Mouse (Mus musculus): ENCODE measurements around the gene Kcnt1. TPM values are rescaled to one million over a fixed set of nuclear protein-coding genes. Genes with fewer than 3 reads are reported as not detected.
A peak's percentile ranks its signal among the peaks of the same experiment; 100 is the strongest.
"Not testable (repeated sequence)": the region's sequence is repeated elsewhere in the genome, so short reads cannot be mapped to it uniquely, and the experiment has no call there.

Gene Kcnt1
- polyA plus RNA-seq (2014; fragmentation: Nextera tagmentation; extraction: Ambion mirVana) = 0.47 and 0.83 TPM in 2 replicates

DNA sequence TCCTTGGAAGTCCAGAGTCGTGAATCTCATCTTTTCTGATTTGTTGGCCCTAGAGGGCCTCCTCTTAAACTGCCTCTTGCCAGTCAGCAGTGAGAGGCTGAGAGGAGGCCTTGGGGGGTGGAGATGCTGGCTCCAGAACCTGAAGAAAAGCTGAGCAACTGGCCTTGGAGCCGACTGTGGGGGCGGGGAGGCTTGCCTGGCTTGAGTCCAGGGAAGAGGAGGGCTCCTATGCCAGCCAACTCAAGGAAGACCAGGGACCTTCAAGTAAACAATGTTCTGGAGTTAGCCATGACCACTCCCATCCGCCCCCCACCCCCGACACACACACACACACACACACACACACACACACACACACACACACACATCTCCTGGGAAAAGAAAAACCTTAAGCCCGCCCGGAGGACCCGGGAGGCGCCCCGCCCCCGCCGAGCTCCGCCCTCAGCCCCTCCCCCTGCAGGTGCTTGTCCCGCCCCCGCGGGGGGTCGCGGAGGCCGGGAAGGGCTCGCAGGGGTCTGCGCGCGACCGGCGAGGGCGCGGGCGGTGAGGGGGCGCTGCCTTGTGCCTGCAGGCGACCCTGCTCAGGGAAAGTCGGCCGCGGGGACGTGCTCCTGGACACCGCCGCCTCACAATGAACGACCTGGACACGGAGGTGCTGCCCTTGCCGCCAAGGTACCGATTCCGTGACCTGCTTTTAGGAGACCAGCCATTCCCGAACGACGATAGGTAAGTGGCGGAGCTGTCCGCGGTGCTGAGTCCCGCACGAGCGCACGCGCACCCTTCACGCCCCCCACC, at the start of gene Kcnt1:
Gene Kcnt1 (plus strand): TSS at position 398 of the 795 bp plus-strand sequence.
- H3K4me2 ChIP-seq (ENCODE audit: low read depth, low read length) = peak within 1 kb of the TSS; percentile 90
- 2% methylated on average over 36 of the region's 53 CpGs for WGBS
- peak within 1 kb of the TSS; percentile 41 for H3K4me3 ChIP-seq (ENCODE audit: low read depth, low read length)
- H3K9me3 ChIP-seq (ENCODE audit: control insufficient read depth, low read length) = no peaks in the 10 kb centered on the region
- no peak within 1 kb of the TSS for H3K27ac ChIP-seq (replicated peaks; ENCODE audit: low read depth, low read length)
- peak; percentile 24; the same call in 1 of the 2 replicates for ATAC-seq (ENCODE audit: low read depth)
- DNase-seq (ENCODE audit: low spot score) = peak; percentile 39
- no peaks in the 10 kb centered on the region for H3K36me3 ChIP-seq (ENCODE audit: control insufficient read depth, insufficient read depth, low read length)
- H3K9ac ChIP-seq (ENCODE audit: low read depth, low read length) = 0 out of 2 replicates have a peak within 1 kb of the TSS, but pooled peaks have one; percentile 42
- peaks cover 21% of the 10 kb centered on the region for H3K27me3 ChIP-seq (replicated peaks; ENCODE audit: control insufficient read depth, insufficient read depth, low read length)
- peaks cover 11% of the 10 kb centered on the region for H3K4me1 ChIP-seq (ENCODE audit: control insufficient read depth, insufficient read depth, low read length)

- not testable (repeated sequence) for ATAC-seq (ENCODE audit: low read depth); DNase-seq (ENCODE audit: low spot score); H3K9me3 ChIP-seq (ENCODE audit: control insufficient read depth, low read length); H3K4me2 ChIP-seq (ENCODE audit: low read depth, low read length); H3K4me1 ChIP-seq (ENCODE audit: control insufficient read depth, insufficient read depth, low read length); H3K27me3 ChIP-seq (replicated peaks; ENCODE audit: control insufficient read depth, insufficient read depth, low read length); H3K36me3 ChIP-seq (ENCODE audit: control insufficient read depth, insufficient read depth, low read length); H3K27ac ChIP-seq (replicated peaks; ENCODE audit: low read depth, low read length); H3K9ac ChIP-seq (ENCODE audit: low read depth, low read length); H3K4me3 ChIP-seq (ENCODE audit: low read depth, low read length)
- 67% methylated on average over 1 of the region's 1 CpGs for WGBS
Measured at GRCm38 (mm10) chr2:25815748-25816147, 47.8 kb upstream of the Kcnt1 start, which contains the start of gene Glt6d1. Glt6d1 (minus strand) TSS chr2:25815848.

DNA sequence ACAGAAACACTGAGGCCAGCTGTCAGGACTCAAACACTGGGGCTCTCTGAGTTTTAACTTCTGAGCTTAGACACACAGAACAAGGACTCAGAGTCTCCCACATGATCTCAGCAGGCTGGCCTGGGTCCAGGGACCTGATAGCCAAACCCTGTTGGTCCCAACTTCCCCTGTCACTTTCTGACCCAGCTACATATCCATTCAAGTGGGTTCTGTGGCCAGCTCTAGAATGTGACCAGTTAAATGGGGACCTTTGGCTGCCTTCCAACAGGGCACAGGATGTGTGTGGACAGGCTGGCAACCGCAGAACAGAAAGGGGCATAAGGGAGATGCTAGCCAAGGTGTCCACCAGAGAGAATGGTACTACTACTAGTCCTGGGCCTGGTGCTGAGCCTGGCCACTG, 40.7 kb upstream of the Kcnt1 start, which contains the start of gene Lcn9:
Gene Lcn9 (plus strand): TSS at position 348 of the 400 bp plus-strand sequence.
- no peak within 1 kb of the TSS for H3K9ac ChIP-seq (ENCODE audit: low read depth, low read length)
- no peak within 1 kb of the TSS for H3K4me3 ChIP-seq (ENCODE audit: low read depth, low read length)
- no peak for DNase-seq (ENCODE audit: low spot score)
- H3K4me2 ChIP-seq (ENCODE audit: low read depth, low read length) = no peak within 1 kb of the TSS
- no peak for ATAC-seq (ENCODE audit: low read depth)
- H3K27me3 ChIP-seq (replicated peaks; ENCODE audit: control insufficient read depth, insufficient read depth, low read length) = no peaks in the 10 kb centered on the region
- H3K4me1 ChIP-seq (ENCODE audit: control insufficient read depth, insufficient read depth, low read length) = no peaks in the 10 kb centered on the region
- H3K27ac ChIP-seq (replicated peaks; ENCODE audit: low read depth, low read length) = no peak within 1 kb of the TSS
- no peaks in the 10 kb centered on the region for H3K36me3 ChIP-seq (ENCODE audit: control insufficient read depth, insufficient read depth, low read length)
- 81% methylated on average over 1 of the region's 1 CpGs for WGBS
- no peaks in the 10 kb centered on the region for H3K9me3 ChIP-seq (ENCODE audit: control insufficient read depth, low read length)

- no peaks in the 10 kb centered on the region for H3K9me3 ChIP-seq (ENCODE audit: control insufficient read depth, low read length)
- H3K4me2 ChIP-seq (ENCODE audit: low read depth, low read length) = no peak overlapping the region
- H3K36me3 ChIP-seq (ENCODE audit: control insufficient read depth, insufficient read depth, low read length) = no peaks in the 10 kb centered on the region
- H3K4me1 ChIP-seq (ENCODE audit: control insufficient read depth, insufficient read depth, low read length) = no peaks in the 10 kb centered on the region
- DNase-seq (ENCODE audit: low spot score) = no peak
- H3K27me3 ChIP-seq (replicated peaks; ENCODE audit: control insufficient read depth, insufficient read depth, low read length) = no peaks in the 10 kb centered on the region
- H3K9ac ChIP-seq (ENCODE audit: low read depth, low read length) = no peak overlapping the region
- no peak overlapping the region for H3K27ac ChIP-seq (replicated peaks; ENCODE audit: low read depth, low read length)
- 79% methylated on average over 3 of the region's 3 CpGs for WGBS
- H3K4me3 ChIP-seq (ENCODE audit: low read depth, low read length) = no peak overlapping the region
- no peak for ATAC-seq (ENCODE audit: low read depth)
Measured at GRCm38 (mm10) chr2:25824751-25825150, 38.8 kb upstream of the Kcnt1 start.

- Histone ChIP-seq H3K36me3 (ENCODE audit: control insufficient read depth, insufficient read depth, low read length) (no peaks in the 10 kb centered on the region), H3K27ac (replicated peaks; ENCODE audit: low read depth, low read length) (no peak overlapping the region), H3K9me3 (ENCODE audit: control insufficient read depth, low read length) (no peaks in the 10 kb centered on the region), H3K27me3 (replicated peaks; ENCODE audit: control insufficient read depth, insufficient read depth, low read length) (no peaks in the 10 kb centered on the region), H3K9ac (ENCODE audit: low read depth, low read length) (no peak overlapping the region), H3K4me1 (ENCODE audit: control insufficient read depth, insufficient read depth, low read length) (no peaks in the 10 kb centered on the region), H3K4me3 (ENCODE audit: low read depth, low read length) (no peak overlapping the region), H3K4me2 (ENCODE audit: low read depth, low read length) (no peak overlapping the region)
- DNase-seq (ENCODE audit: low spot score) (no peak), ATAC-seq (ENCODE audit: low read depth) (no peak)
- WGBS = 79% methylated on average over 8 of the region's 8 CpGs
Measured at GRCm38 (mm10) chr2:25828344-25828947, 35.1 kb upstream of the Kcnt1 start.

DNA sequence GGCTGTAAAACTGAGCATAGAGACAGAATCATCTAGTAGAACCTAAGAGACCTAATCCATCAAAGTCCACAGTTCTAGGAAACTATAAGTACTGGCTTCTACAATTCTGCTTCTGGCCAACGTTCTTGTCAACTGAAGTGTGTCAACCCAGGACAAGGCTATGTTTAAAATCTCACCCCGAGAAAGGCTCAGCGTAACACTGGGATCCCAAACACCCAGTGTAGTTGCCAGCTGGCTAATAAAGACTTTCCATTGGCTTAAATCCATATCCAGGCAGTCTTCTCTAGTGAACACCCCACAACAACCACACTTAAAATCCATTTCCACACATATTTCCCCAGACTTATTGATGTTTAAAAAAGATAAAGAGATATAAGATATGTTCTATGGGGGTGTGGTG, 32.7 kb upstream of the Kcnt1 start:
- Histone ChIP-seq H3K27ac (replicated peaks; ENCODE audit: low read depth, low read length) (no peak overlapping the region), H3K4me1 (ENCODE audit: control insufficient read depth, insufficient read depth, low read length) (no peaks in the 10 kb centered on the region), H3K4me3 (ENCODE audit: low read depth, low read length) (no peak overlapping the region), H3K9ac (ENCODE audit: low read depth, low read length) (no peak overlapping the region), H3K36me3 (ENCODE audit: control insufficient read depth, insufficient read depth, low read length) (no peaks in the 10 kb centered on the region), H3K27me3 (replicated peaks; ENCODE audit: control insufficient read depth, insufficient read depth, low read length) (no peaks in the 10 kb centered on the region), H3K4me2 (ENCODE audit: low read depth, low read length) (no peak overlapping the region), H3K9me3 (ENCODE audit: control insufficient read depth, low read length) (no peaks in the 10 kb centered on the region)
- 82% methylated on average over 3 of the region's 3 CpGs for WGBS
- no peak for ATAC-seq (ENCODE audit: low read depth)
- no peak for DNase-seq (ENCODE audit: low spot score)

- no peaks in the 10 kb centered on the region for H3K36me3 ChIP-seq (ENCODE audit: control insufficient read depth, insufficient read depth, low read length)
- 37% methylated on average over 5 of the region's 5 CpGs for WGBS
- no peak overlapping the region for H3K4me3 ChIP-seq (ENCODE audit: low read depth, low read length)
- no peak overlapping the region for H3K9ac ChIP-seq (ENCODE audit: low read depth, low read length)
- peak; percentile 59 for DNase-seq (ENCODE audit: low spot score)
- no peak overlapping the region for H3K27ac ChIP-seq (replicated peaks; ENCODE audit: low read depth, low read length)
- ATAC-seq (ENCODE audit: low read depth) = peak; percentile 60; the same call in 1 of the 2 replicates
- no peaks in the 10 kb centered on the region for H3K9me3 ChIP-seq (ENCODE audit: control insufficient read depth, low read length)
- no peak overlapping the region for H3K4me2 ChIP-seq (ENCODE audit: low read depth, low read length)
- no peaks in the 10 kb centered on the region for H3K27me3 ChIP-seq (replicated peaks; ENCODE audit: control insufficient read depth, insufficient read depth, low read length)
- H3K4me1 ChIP-seq (ENCODE audit: control insufficient read depth, insufficient read depth, low read length) = no peaks in the 10 kb centered on the region
Measured at GRCm38 (mm10) chr2:25836291-25836690, 27.2 kb upstream of the Kcnt1 start.

DNA sequence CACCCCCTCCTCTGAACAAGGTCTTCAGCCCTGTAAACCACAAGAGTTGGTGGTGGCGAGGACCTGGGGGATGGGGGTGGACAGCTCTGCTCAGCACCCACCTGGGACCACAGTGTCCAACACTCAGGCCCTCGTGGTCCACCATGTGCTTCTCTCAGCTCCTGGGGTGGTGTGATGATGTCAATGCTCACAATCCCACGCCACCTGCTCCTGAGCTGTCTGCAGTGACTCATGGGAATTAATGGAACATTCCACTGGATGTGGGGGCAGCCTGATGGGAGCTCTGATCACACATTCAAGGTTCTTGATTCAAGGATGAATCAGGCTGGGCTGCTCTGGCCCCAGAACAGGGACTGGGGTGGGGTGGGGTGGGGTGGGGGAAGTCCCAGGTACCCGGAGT, 21.4 kb upstream of the Kcnt1 start:
- Histone ChIP-seq H3K27me3 (replicated peaks; ENCODE audit: control insufficient read depth, insufficient read depth, low read length) (no peaks in the 10 kb centered on the region), H3K36me3 (ENCODE audit: control insufficient read depth, insufficient read depth, low read length) (no peaks in the 10 kb centered on the region), H3K4me2 (ENCODE audit: low read depth, low read length) (no peak overlapping the region), H3K27ac (replicated peaks; ENCODE audit: low read depth, low read length) (no peak overlapping the region), H3K4me1 (ENCODE audit: control insufficient read depth, insufficient read depth, low read length) (0 out of 2 replicates have a peak, but pooled peaks cover 5% of the 10 kb centered on the region), H3K9me3 (ENCODE audit: control insufficient read depth, low read length) (no peaks in the 10 kb centered on the region), H3K9ac (ENCODE audit: low read depth, low read length) (no peak overlapping the region), H3K4me3 (ENCODE audit: low read depth, low read length) (no peak overlapping the region)
- DNase-seq (ENCODE audit: low spot score) (no peak), ATAC-seq (ENCODE audit: low read depth) (no peak)
- WGBS = 72% methylated on average over 4 of the region's 4 CpGs

Data from embryonic facial prominence, embryonic 14.5 days (tissue).